Mouse (Mus musculus) c-Kit-positive CD71-positive TER-119-negative erythroid progenitor cells, embryonic 14.5 days (primary cell): ENCODE data around the gene Map4.
"Not testable (repeated sequence)": the region's sequence is repeated elsewhere in the genome, so short reads cannot be mapped to it uniquely, and the experiment has no call there.

Experiments used
- DNase-seq: peaks from one replicate; pipeline ENCODE4 v3.0.0-alpha.2; 2013; ENCODE audit warnings: low read depth

Gene Map4

DNA sequence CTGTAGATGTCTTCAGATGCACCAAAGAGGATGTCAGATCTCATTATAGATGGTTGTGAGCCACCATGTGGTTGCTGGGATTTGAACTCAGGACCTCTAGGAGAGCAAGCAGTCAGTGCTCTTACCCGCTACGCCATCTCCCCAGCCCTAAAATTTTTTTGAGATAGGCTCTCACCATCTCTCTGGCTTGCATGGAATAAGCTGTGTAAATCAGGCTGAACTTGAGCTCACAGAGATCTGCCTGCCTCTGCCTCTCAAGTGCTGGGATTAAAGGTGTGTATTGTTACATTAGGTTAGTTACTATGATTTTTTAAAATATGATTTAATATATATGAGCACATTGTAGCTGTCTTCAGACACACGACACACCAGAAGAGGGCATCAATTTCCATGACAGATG, 2.1 kb upstream of the Map4 start:
- no peak for DNase-seq

GRCm38 (mm10) chr9:109930063-109930462, 1.2 kb upstream of the Map4 start:
- DNase-seq, result no peak

- no peak for DNase-seq
Measured at GRCm38 (mm10) chr9:109930752-109931151, 508 bp upstream of the Map4 start.

DNA sequence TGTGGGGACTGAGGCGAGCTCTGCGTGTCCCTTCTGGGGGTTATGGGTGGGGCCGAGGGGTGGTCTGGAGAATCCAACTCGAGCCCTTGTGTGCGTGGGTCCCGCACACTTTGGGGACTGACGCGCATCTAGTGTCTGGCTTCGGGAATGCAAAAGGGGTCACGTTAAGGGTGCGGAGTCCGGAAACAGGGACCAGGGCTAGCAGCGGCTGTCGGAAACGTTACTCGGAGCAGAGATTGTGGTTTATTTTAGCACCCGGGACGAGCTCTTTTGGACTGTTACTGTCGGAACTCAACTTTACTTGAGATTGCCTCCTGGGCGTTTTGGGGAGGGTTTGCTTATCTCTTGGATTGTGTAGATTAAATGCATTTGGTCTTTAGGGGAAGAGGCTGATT, 1.1 kb downstream of the Map4 start:
- no peak for DNase-seq

DNA sequence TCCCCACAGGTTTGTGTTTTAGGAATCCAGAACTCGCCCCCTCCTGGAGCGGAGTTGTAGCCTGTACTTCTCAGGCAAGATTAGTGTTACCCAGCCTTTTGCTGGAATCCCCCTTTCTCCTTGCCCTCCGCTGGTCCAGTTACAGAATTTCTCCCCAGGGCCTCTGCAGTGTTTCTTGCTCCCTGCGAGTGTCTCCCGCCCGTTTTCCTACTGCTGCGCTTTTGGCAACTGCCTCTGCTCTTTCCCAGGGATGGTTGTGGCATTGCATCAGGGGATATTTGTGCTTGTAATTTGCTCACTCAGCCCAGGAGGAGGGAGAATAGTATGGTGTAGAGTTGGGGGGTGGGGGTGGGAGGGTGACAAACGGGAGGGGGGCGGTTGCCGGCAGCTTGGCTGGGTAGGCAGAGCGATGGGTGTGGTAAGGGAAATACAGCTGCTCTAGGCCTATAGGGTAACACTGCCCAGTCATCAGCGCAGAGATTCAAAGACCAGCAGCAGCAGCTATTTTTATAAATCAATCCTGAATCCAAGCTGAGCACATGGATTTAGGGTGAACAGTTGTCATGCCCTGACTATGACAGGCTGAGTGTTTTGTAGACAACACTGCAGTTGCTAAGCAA, 1.6 kb downstream of the Map4 start:
- DNase-seq, result no peak

- no peak for DNase-seq
Measured at GRCm38 (mm10) chr9:109939401-109939800, 8.1 kb downstream of the Map4 start.

DNA sequence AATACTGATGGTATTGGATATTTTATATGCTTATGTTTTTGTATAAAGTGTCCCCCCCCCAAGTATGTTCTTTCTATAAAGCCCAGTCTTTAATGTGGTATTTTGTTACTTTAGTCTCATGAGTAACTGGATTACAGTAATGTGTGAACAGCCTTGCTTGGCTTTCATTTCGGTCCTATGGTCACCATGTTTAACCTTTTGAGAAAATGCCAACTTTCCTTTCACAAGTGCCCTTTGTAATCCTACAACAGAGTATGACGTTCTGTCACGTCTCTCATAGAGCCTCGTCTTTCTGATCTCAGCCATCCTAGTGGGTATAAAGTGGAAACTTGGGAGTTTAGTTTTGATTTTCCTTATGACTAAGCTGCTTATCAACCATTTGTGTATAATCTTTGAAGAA, 11.5 kb downstream of the Map4 start:
- DNase-seq, result no peak

DNA sequence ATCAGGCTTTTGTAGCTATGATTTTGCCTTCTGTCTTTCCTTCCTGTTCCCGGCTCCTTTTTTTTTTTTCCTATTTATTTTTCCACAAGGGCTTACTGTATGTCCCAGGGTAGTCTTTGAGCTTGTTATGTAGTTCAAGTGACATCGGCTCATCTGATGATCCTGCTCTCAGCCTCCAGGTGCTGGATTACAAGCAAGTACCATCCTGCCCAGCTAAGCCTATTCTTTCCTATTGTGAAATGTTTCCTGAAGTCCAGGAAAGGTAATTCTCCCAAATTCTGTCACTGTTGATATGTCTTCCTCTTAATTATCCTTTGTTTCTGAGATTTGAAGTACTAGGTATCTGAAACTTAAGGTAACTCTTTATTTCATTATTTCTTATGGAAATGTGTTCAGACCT, 13.5 kb downstream of the Map4 start:
- no peak for DNase-seq

GRCm38 (mm10) chr9:109948546-109948945, 17.3 kb downstream of the Map4 start:
- DNase-seq, result no peak

DNA sequence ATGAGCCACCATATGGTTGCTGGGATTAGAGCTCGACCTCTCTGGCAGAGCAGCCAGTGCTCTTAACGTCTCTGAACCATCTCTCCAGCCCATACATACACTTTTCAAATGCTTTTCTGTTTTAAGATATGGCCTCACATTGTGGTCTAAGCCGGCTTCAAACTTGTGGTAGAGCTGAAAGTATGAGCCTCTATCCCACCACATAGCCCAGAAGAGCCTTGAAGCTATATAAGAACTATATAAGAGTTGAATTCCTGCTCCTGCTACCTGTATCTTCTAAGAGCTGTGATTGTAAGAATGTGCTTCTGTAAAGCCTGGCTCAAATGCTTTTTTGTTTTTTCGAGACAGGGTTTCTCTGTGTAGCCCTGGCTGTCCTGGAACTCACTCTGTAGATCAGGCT, 18.5 kb downstream of the Map4 start:
- no peak for DNase-seq

- DNase-seq, result no peak
Measured at GRCm38 (mm10) chr9:109953538-109953937, 22.3 kb downstream of the Map4 start.

DNA sequence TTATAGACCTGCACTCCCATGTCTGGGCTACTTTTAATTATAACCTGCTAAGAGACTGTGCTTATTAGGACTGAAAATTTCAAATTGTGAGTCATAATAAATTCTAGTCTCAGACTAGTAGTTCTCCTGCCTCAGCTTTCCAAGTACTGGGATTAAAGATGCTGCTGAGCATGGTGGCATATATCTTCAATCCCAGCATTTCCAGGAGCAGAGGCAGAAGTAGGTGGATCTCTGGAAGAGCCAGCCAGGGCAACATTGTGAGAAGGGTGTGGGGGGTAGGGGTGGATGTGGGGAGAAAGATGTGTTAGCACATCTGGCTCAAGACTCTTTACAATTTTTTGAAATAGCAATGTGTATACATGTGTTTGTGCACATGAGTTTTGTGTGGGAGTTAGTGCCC, 23.4 kb downstream of the Map4 start:
- DNase-seq, result no peak

DNA sequence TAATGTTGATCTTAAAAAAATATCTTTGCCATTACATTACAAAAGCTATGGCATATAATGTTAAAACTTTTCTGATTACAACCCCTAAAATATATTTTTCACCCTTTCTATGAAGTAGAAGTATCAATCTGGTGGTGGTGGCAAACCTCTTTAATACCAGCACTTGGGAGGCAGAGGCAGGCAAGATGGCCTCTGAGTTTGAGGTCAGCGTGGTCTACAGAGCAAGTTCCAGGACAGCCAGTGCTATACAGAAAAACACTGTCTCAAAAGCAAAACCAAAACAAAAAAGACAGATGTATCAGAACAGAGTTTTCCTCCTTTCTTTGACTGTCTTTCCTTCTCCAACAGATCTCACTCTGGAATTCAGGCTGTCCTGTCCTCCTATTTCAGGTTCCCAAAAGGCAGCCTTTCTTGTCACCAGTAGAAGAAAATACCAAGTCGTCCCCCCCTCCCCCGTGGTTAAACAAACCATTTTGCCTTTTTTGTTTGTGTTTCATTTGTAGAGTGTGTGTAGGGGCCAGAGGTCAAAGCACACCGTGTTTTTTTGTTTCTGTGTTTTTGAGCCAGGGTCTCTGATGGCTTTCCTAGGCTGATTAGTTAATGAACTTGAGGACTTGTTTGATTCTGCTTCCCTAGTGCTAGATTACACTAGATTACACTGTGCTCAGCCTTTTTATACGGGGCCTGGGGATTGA, 28.3 kb downstream of the Map4 start:
- no peak for DNase-seq

DNA sequence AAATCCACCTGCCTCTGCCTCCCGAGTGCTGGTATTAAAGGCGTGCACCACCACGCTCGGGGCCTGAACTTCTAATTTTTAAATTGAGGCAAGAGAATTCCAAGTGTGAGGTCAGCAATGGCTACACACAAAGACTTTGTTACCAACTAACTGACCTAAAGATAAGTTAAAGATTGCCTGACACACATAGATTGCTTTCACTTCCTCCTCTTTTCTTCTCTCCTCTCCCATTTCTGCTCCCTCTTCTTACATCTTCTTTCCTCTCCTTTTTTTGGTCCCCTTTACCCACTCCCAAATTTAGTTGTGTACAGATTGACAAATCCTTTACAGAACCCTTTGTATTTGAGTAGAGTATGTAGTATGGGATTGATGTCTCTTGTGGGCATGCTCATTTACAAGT, 29.3 kb downstream of the Map4 start:
- no peak for DNase-seq

- no peak for DNase-seq
Measured at GRCm38 (mm10) chr9:109964761-109965160, 33.5 kb downstream of the Map4 start.

GRCm38 (mm10) chr9:109968351-109969116, 37.3 kb downstream of the Map4 start:
- DNase-seq, result peak; percentile 14

DNA sequence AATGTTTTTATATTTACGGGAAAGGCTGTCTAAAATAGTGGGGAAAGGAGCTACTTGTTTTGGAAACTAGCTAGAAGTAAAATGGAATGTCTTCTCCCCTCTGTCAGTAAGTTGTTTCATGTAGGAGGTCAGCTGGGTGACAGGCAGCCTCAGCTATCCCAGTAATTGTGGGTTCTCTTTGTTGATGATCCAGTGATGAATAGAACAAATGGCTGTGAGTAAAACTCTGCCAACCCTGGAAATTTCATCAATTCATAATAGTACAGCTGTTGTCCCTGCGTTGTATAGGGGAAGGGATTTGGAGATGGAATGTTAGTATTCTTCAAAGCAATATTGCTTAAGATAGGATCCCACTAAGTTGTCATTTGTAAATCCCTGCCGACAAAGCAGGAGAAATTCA, 37.9 kb downstream of the Map4 start:
- DNase-seq, result no peak

- no peak for DNase-seq
Measured at GRCm38 (mm10) chr9:109969792-109970336, 38.6 kb downstream of the Map4 start.

GRCm38 (mm10) chr9:109971711-109972110, 40.5 kb downstream of the Map4 start:
- not testable (repeated sequence) for DNase-seq

- DNase-seq, result not testable (repeated sequence)
Measured at GRCm38 (mm10) chr9:109980223-109980622, 49.0 kb downstream of the Map4 start.

- peak; percentile 48 for DNase-seq
Measured at GRCm38 (mm10) chr9:109985416-109985815, 54.2 kb downstream of the Map4 start.

- no peak for DNase-seq
Measured at GRCm38 (mm10) chr9:109989084-109989483, 57.8 kb downstream of the Map4 start.

- no peak for DNase-seq
Measured at GRCm38 (mm10) chr9:109997441-109997840, 66.2 kb downstream of the Map4 start.
